Mouse (Mus musculus) limb, embryonic 11.5 days (tissue): Measurements from ENCODE around the gene 4930447F04Rik. TPM values are rescaled to one million over a fixed set of nuclear protein-coding genes. Genes with fewer than 3 reads are reported as not detected.

ENCODE experiments used
- ATAC-seq: fragments of 200-750 bp; cut with Nextera tagmentation; 2 replicates; pipeline ENCODE4 v1.8.0; 2017; ENCODE audit warnings: low read depth; ENCODE audit not compliant: insufficient number of reproducible peaks, low FRiP score, low TSS enrichment
- DNase-seq: peaks from one replicate; pipeline ENCODE4 v3.0.0-alpha.2; 2015; ENCODE audit warnings: low spot score
- H3K27ac ChIP-seq: fragments of 300-500 bp; sonication (generic); replicated peaks from 2 replicates; pipeline ENCODE4 v1.5.1; 2014; ENCODE audit warnings: low read depth, mild to moderate bottlenecking, low read length
- H3K27me3 ChIP-seq: fragments of 300-500 bp; sonication (generic); 2 replicates; pipeline ENCODE4 v1.6.1; 2014; ENCODE audit warnings: mild to moderate bottlenecking, low read length, mixed read lengths; ENCODE audit not compliant: control insufficient read depth, insufficient read depth
- H3K36me3 ChIP-seq: fragments of 300-500 bp; sonication (generic); 2 replicates; pipeline ENCODE4 v1.6.1; 2014; ENCODE audit warnings: mild to moderate bottlenecking, low read length, moderate library complexity, mixed read lengths; ENCODE audit not compliant: control insufficient read depth, insufficient read depth
- H3K4me1 ChIP-seq: fragments of 300-500 bp; sonication (generic); 2 replicates; pipeline ENCODE4 v1.6.1; 2014; ENCODE audit warnings: low read length, mixed read lengths; ENCODE audit not compliant: control insufficient read depth, insufficient read depth
- H3K4me2 ChIP-seq: fragments of 300-500 bp; sonication (generic); 2 replicates; pipeline ENCODE4 v1.6.1; 2014; ENCODE audit warnings: low read depth, mild to moderate bottlenecking, moderate library complexity; ENCODE audit not compliant: severe bottlenecking
- H3K4me3 ChIP-seq: fragments of 300-500 bp; sonication (generic); 2 replicates; pipeline ENCODE4 v1.5.1; 2014; ENCODE audit warnings: low read depth, low read length
- H3K9ac ChIP-seq: fragments of 300-500 bp; sonication (generic); 2 replicates; pipeline ENCODE4 v1.6.1; 2014; ENCODE audit warnings: mild to moderate bottlenecking, low read length
- H3K9me3 ChIP-seq: fragments of 300-500 bp; sonication (generic); 2 replicates; pipeline ENCODE4 v1.6.1; 2016; ENCODE audit warnings: low read length; ENCODE audit not compliant: control insufficient read depth
- WGBS: fragments of 180-500 bp; shearing (Covaris S2); extraction: QIAGEN DNeasy Blood & Tissue Kit; methylation state at CpG from one replicate; pipeline ENCODE4 v1.1.7; 2014; 5-methylcytosine and 5-hydroxymethylcytosine counted together
- polyA plus RNA-seq: library from polyadenylated mRNA; unstranded; fragments of >200 nt; fragmentation: Nextera tagmentation; extraction: Ambion mirVana; gene quantifications from 2 replicates; pipeline ENCODE4 v1.2.1, GENCODE M21; 2014

The 4930447F04Rik gene
- polyA plus RNA-seq, result not detected in 2 replicates

DNA sequence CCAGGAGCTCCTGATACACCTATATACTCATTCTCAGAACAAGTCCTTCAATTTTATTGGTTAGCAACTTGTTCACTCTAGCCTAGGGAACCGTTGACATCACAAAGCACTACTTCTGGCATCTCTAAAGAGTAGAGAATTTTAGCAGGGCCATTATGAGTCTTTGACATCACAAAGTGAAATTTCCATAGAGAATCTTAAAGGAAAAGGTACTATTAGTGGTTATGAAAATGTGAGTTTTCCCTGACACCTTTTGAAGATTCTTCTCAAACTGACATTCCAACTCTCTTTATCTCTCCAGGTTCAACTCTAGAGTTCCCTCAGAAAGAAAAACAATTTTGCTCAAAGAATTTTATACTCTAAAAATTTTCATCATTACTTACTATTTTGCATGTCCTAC lies at the start of gene 4930447F04Rik:
TSS of gene 4930447F04Rik (minus strand) at position 101 of the 400 bp plus-strand sequence.
- Histone ChIP-seq H3K36me3 (no peaks in the 10 kb centered on the region), H3K4me1 (no peaks in the 10 kb centered on the region), H3K4me2 (no peak within 1 kb of the TSS), H3K27ac (no peak within 1 kb of the TSS), H3K9me3 (no peaks in the 10 kb centered on the region), H3K9ac (no peak within 1 kb of the TSS), H3K27me3 (no peaks in the 10 kb centered on the region), H3K4me3 (no peak within 1 kb of the TSS)
- no peak for ATAC-seq
- DNase-seq, result no peak
- WGBS, result 86% methylated on average over 1 of the region's 1 CpGs
